Mouse (Mus musculus) ovary, adult 18-20 months (tissue): ENCODE data around the gene Ccdc63.
"Not testable (repeated sequence)": the region's sequence is repeated elsewhere in the genome, so short reads cannot be mapped to it uniquely, and the experiment has no call there.

ENCODE experiments used
- DNase-seq: peaks from one replicate; pipeline ENCODE4 v3.0.0; 2022; ENCODE audit warnings: low spot score, mixed read lengths

The Ccdc63 gene

DNA sequence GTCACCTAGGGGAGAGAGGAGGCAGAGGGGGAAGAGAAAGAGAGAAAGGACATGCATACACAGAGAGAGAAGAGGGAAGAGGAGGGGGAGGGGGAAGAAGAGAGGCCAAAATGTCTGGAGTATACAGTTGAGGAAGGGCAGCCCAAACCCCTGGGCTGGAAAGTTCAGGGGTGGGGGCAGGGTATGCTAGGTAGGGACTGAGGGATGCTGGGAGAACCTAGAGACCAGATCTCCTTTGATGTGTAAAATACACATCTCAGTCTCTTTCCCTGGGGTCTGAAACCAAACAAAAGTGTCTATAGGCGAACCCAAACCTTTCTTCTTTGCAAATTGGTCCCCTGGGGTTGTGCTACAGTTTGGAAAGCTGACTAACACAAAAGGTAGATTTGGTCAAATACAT, 7.5 kb upstream of the Ccdc63 start:
- DNase-seq, result no peak

DNA sequence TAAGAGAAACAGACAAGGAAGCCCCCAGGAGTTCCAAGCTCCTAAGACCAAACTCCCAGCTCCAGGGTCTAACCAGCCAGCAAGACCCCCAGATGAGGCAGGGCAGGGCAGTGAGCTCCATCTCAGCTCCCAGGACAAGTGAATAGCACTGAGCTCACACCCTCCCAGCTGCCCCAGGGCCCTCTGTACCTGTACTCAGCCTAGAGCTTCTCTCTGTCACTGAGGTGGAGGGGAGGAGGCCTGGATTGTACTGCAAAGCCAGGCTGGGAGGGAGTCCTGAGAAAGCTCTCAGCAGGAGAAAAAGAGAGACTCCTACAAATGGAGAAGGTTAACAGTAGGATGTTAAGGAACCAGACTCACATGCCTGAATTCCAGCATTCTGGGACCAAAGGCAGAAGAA, 6.0 kb upstream of the Ccdc63 start:
- no peak for DNase-seq

DNA sequence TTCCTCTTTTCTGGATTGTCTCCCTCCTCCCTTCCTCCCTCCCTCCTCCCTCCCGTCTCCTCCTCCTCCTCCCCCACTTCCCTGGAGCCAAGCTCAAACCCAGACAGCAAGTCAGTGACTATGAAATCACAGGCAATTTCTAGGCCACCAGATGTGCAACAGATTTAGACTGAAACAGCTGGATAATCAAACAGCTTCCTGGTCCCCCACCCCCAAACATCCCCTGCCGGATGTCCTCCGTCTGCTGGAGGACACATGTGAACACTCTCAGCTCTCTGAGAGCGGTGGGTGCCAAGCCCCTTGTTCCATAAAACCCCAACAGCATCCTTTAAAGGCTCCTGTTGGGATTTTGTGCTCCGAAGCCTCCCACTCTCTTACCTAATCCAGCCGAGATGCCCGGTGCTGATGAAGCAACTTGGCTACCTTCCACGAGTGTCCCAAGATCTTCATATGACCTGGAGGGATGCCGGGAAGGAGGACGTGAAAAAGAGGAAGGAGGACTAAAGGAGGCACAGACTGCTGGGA, 5.5 kb upstream of the Ccdc63 start:
- DNase-seq, result no peak

DNA sequence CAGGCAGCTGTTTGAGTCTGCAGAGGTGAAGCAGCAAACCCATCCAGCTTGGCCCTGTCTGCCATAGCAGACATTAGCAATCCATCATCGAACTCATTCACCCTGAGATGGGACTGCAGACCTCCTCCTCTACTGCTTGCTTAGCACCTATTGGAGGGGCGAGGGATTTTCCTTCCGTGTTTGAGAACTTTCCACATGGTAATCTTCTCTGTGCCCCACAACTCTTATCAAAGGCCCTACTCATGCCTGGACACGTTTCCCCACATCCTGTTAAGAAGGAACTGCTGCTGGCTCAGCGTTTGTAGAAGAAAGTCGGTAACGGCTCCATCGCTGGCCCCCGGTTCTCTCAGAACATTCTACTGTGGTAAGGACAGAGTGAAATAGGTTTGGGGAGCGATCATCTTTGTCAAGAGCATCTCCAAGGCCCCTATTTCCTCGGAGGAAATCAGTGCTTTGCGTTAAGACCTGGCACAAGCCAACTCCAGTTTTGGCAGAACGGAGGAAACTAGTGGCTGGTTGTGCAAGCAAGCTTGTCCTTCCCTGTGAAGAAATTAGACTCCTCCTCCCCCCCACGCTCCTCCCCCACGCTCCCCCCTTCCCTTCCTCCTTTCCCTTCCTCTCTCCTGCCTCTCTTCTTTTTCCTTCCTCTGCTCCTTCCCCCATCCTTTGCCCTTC, 4.9 kb upstream of the Ccdc63 start:
- DNase-seq, result peak; percentile 43

DNA sequence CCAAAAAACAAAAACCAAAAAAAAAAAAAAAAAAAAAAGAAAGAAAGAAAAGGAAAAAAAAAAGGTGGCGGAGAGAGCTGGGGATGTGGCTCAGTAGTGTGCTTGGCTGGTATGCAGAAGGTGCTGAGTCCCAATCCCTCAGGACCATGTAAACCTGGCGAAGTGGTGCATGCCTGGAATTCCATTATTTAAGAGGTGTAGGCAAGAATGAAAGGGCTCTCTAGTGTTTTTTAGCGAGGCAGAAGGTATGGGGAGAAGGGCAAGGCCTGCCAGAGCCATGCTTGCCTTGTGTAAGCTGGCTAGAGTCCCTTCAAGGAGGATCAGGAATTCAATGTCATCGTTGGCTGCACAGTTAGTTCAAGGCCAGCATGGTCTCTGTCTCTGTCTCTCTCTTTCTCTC, 4.2 kb upstream of the Ccdc63 start:
- no peak for DNase-seq

DNA sequence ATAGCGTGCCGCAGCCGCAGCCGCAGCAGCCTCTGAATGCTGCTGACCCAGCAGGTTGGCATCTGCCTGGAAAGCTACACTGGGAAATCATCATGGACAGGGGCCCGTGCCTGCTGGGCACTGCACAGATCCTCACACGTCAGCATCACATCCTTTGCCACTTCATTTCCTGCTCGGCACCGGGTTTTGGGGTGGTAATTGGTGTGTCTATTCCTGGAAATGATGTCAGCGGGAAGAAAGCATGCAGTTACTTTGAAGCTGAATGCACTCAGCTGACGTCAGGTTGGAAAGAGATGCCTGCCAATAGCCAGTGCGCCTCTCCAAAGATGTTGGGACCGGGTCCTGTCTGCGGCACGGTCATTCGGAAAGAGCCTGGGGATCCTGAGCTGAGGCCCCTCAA, 2.9 kb upstream of the Ccdc63 start:
- no peak for DNase-seq

DNA sequence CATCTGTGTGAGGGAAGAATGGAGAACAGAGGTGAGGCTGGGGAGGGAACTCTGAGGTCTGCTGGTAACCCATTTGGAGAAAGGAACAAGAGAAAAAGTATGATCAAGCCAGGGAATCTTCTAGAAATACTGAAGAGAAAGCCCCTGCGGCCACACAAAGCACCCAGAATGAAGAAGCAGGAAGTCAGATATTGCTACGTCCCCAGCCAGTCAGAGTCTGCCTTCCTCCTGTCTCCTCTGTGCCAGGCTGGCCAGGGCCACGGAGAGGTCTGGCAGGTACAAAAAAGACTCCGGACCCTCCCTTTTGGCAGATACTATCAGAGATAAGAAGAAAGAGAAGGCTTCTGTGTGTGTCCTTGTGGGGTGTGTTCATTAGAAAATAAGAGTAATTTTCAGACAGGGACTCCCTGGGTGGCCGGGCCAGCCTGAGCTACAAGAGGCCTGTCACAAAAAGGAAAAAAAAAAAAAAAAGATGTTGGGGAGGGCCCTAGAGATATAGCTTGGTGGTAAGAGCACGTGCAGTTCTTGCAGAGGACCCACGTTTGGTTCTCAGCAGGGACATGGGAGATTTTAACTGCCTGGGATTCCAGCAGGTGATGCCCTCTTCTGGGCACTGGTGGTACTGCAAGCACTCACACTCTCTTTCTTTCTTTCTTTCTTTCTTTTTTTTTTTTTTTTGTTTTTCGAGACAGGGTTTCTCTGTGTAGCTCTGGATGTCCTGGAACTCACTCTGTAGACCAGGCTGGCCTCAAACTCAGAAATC, 1.8 kb upstream of the Ccdc63 start:
- DNase-seq, result no peak

DNA sequence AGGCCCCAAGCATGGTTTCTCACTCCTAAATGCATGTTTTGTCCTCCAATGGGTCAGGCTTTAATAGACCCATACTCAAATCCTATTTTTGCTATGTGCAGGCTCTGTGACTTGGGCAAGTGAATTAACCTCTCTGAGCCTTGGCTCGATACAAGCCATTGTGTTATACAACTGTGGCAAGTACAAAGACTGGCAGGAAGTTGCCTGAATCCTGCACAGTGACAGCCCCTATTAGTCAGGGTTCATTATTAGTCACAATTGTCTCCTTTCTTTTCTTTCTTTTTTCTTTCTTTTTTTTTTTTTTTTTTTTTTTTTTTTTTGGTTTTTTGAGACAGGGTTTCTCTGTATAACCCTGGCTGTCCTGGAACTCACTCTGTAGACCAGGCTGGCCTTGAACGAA, 852 bp downstream of the Ccdc63 start:
- DNase-seq, result not testable (repeated sequence)

DNA sequence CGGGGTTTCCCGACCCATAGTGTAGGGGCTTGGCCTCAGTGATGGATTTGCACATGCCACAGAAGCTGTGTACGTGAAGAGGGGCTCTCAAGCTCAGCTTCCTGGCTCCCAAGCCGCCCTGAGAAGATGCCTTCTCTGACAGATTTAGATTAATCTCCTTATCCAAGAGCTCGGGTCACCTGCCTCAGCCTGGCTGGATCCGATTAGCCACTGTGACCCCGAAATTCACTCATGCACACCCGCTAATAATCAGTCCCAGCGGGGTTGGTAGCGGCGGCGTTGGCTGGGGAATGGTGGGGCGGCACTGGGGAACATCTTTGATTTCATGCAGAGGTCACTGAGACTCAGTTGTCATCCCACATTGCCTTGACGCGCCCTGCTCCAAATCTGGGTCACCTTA, 1.8 kb downstream of the Ccdc63 start:
- no peak for DNase-seq

DNA sequence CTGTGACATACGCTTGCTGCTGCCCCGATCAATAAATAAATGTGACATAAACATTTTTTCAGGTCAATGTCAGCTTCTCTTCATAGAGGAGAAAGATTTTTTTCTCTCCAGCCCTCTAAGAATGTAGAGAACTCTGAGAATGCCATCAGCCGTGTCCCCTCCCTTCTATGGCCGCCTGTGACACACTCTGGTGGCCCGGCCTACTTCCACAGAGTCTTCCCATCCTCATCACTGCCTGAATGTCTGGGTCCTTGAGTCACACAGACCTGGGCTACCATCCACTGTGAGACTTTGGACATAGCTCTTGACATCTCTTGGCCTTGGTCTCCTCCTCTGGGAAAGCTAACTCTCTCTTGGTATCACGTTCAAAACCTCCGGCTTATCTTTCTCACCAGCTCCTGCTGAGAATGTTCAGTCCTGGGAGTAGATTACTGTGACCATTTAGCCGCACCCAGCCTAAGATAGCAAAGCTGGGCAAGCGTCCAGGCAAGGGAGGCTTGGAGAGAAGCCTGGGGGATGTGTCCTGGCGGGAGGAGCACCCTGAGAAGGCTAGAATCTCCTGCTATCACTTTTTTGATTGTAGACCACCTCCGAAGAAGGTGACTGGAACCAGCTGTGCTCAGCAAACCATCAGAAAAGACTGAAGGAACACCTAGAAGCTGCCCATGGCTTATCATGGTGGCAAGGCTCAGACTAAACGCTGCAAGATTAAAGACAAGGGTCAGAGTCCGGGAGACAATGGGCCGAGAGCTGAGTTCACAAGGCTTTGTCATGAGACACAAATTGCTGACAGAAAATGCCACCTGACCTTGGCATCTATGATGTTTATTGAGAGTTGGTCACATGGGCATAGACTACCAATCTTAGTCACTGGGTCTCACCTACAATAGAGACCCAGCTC, 3.9 kb downstream of the Ccdc63 start:
- DNase-seq, result peak; percentile 82

DNA sequence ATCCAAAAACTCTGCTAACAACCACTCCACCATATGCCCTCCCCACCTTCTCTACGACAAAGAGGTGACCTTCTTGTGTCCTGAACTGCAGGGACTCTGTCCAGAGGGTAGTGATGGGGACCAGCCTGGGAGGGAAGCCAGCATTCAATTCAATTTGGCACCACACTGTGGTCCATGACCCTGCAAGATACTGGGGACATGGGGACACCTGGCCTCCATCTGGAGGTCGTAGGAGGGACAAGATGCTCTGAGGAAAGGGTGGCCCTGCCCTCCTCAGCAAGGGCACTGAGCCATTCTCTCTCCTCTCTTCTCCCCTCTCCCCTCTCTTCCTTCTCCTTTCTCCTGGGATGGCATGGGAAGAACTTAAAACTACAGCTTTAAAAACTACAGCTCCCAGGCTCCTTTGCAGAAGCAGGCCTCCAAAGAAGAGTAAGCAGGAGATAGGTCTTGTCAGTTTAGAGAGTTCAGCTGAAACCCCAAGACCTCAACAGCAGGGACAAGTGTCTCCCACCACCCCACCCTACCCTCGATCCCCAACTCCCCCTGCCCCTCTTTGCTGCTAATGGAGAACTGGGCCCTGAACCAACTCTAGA, 5.2 kb downstream of the Ccdc63 start:
- no peak for DNase-seq

DNA sequence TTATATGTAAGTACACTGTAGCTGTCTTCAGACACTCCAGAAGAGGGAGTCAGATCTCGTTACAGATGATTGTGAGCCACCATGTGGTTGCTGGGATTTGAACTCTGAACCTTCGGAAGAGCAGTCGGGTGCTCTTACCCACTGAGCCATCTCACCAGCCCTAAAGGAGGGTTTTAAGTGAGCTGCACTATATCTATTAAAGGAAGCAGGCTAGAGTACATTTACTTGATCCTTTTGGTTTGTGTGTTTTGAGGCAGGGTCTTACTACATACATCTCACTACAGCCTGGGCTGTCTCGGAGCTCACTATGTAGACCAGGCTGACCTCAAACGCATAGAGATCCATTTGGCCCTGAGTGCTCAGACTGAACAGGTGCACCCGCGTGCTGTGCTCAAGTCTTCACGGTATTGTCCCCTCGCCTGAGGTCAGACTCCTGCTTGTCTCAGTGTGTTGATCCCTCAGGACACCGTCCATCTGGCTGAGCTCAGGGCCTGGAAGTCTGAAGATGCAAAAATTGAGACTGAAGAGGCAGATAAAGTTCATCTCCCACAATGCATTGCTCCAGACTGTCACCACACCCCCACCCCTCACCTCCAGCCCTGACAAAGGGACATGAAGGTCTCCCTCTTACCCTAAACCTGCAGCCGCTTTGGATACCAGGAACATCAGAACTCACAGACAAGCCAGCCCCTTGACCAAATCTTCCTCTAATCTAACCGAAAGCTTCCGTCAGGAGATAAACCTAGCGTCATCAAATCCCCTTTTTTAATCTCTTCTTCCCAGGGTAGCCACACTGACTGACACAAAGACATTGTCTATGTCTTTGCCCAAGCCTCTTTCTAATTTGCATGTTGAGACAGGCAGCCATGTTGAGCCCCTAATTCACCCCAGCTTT, 6.0 kb downstream of the Ccdc63 start:
- no peak for DNase-seq

DNA sequence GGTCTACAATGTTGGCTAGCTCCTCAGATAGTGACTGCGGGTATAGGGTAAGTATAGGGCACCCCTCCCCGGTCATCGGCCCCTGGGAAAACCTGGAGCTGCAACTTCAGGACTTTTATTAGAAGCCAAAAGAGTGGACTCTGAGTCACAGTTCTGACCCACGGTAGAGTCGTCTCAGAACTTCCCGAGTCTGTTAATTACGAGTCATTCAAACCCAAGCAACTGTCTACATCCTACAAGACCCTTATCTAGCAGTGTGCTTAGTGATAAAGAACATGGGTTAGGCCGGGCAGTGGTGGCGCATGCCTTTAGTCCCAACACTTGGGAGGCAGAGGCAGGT, 7.6 kb downstream of the Ccdc63 start:
- no peak for DNase-seq

DNA sequence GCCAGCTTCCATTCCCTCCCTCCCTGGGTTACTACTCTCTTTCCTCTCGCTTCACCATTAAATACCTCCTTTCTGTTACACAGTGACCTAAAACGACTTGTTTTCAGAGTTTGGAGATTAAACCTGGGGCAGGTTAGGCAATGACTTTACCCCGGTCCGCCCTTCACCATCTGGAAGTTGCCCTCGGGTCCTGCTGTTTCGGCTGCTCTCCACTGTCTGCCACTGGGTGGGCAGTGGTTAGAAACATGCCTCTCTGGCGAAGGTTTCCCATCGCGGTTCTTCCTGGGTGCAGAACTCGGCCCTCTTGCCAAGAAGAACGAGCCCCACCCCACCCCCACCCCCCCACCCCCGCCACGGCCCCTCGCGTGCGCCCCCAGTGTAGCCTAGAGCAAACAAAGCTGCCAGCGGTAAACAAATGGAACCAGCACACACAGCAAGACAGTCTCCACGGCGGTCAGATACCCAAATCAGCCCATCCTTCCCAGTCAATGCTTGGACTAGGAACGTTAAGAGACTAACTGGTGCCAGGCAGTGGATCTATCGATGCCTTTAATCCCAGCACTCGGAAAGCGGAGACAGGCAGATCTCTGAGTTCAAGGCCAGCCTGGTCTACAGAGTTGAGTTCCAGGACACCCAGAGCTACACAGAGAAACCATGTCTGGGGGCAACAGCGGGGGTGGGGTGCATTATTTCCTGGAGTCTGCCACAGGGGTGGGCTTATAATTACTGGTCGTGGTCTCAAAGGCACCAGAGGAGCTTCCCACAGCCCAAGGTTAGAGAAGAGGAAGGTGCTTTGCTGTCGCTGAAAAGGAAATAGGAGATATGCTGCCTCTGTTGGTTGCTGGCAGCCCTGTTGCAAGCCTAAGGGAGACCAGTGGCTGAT, 8.2 kb downstream of the Ccdc63 start:
- DNase-seq, result no peak

DNA sequence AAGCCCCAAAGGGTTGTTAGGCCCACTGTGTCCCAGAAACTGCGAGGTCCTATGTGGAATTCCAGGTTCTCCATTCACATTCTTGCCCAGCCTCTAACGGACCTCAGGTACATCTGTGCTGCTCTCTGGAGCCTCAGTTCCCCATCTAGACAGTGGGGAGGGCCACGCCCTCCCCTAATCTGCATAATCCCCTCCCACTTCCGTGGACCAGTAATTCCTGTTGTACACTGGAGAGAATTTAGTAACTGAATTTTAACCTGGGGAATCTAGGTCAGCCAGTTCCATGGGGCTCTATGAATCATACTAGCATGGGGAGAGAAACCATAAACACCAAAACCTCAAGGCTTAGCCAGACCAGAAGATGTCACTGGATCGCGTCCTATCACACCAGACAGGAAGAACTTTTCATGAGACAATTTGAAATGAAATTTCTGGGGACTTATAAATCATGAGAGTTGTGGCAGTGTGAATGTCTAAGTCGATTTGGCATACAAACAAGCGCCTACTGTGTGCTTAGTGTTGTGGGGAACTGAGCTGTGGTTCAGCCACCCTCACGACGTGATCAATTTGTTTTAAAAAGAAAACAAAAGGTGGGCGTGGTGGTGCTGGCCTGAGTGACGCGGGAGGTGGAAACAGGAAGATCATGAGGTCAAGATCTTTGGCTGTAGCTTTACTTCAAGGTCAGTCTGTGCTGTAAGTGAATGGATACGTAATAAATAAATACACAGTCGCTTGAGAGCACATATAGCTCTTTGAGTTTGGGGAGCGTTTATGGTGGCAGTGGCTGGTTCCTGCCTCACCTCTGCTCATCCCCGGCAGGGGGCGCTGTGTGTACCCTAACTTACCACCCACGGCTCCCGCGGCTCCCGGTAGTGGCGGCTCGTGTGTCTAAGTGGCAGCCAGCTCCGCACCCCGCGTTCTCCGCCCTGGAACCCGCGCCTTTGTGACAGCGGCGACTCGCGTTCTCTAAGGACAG, 9.3 kb downstream of the Ccdc63 start:
- DNase-seq, result peak; percentile 59

DNA sequence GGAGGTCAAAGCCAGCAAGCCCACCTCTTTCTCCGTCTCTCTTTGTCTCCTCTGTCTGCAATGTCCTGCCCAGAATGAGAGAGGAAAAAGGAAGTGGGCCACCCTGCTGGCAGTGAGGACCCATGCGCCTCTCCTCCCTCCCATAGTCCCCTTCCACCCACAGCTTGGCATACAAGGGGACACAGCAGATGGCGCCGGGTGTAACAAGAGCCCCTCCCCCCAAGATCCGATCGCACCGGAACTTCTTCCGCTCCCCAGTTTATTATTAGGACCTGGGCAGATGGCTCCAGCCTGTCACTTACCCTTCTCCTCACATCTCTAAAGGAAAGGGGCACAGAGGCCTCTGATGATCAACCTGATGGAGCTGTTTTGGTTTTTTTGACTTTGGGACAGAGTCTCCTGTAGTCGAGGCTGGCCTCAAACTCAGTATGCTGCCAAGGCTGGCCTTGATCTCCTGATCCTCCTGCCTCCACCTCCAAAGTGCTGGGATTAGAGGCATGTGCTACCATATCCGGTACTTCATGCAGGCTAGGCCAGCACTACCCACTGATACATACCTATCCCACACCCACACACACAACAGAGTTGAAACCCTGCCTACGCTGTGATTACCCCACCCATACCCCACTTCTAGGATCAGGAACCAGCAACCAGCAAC, 10.2 kb downstream of the Ccdc63 start:
- no peak for DNase-seq

DNA sequence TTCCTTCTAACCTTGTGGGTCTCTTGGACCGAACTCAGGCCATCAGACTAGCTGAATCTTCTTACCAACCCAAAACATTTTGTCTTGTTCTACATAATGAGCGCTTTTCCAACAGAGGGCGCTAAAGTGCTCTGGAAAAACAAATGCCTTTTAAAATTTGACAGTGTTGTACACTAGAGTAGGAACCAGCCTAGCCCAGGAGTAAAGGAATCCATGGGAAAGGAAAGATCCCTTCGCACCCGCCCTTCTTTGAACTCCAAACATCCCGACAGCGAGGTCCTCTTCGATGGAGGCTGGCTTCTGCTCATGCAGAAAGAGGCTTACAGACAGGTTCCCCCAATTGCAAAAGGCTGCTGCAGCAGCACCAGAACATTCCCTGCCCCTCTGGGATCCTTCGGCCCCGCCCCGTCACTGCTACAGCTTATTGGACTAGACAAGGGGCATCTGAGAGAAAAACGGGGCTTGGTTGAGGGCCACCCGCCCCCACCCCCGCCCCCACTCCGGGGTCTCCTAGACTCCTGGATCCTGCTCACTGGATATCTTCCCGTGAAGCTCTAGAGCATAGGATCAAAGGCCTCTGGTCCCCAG, 11.5 kb downstream of the Ccdc63 start:
- DNase-seq, result peak; percentile 34

DNA sequence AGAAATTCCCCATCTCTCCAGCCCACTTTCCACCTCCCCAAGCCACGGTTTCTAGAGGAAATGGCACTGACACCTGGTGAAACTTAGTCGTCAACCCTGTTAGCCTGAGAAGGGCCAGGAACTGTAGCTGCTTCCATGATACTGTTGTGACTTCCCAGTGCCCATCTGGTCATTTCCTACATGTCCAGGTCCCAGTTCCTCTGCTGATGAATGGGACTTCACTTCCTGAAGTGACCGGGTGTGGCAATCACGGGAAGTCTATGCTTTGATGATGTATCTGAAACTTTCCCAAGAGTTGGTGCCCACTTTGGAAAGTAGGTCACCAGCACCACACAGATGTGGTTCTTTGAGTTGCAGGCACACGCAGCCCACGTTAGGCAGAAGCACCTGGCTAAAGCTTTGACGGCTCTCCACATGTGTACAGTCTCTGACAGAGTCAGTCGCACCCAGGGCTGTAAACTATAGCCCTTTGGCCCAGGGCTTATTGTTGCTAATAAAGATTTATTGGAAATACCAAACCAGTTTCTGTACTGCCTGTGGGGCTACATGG, 15.3 kb downstream of the Ccdc63 start:
- DNase-seq, result no peak
